Mouse (Mus musculus): ENCODE data around the gene Olfr538. TPM values are rescaled to one million over a fixed set of nuclear protein-coding genes. Genes with fewer than 3 reads are reported as not detected.
"Not testable (repeated sequence)": the region's sequence is repeated elsewhere in the genome, so short reads cannot be mapped to it uniquely, and the experiment has no call there.

The Olfr538 gene
- polyA plus RNA-seq (2012; rRNA removed) = not detected in 2 replicates

GRCm38 (mm10) chr7:140567586-140567985 lies at the start of gene Olfr538:
Gene Olfr538 (plus strand): TSS chr7:140567886.
- no peaks in the 10 kb centered on the region for H3K27me3 ChIP-seq (replicated peaks; ENCODE audit: control insufficient read depth, insufficient read depth, low read length)
- no peak for DNase-seq
- H3K4me3 ChIP-seq (ENCODE audit: insufficient read depth, low read depth, low read length) = no peak within 1 kb of the TSS
- H3K27ac ChIP-seq (ENCODE audit: insufficient read depth, low read depth, low read length) = no peak within 1 kb of the TSS
- no peaks in the 10 kb centered on the region for H3K36me3 ChIP-seq (ENCODE audit: control insufficient read depth, insufficient read depth, low read length)
- no peak for TF ChIP-seq CTCF (conservative IDR thresholded peaks at IDR 0.05; ENCODE audit: insufficient read depth, insufficient read length, low read depth, low read length)
- no peak for TF ChIP-seq POLR2A (IDR thresholded peaks at IDR 0.05; ENCODE audit: low read depth, low read length)
- no peaks in the 10 kb centered on the region for H3K4me1 ChIP-seq (ENCODE audit: control insufficient read depth, insufficient read depth, low read length)
- WGBS = 60% methylated on average over 3 of the region's 3 CpGs

- no peaks in the 10 kb centered on the region for H3K36me3 ChIP-seq (ENCODE audit: control insufficient read depth, insufficient read depth, low read length)
- WGBS = 75% methylated on average over 2 of the region's 2 CpGs
- no peak for DNase-seq
- H3K27ac ChIP-seq (ENCODE audit: insufficient read depth, low read depth, low read length) = no peak overlapping the region
- H3K4me1 ChIP-seq (ENCODE audit: control insufficient read depth, insufficient read depth, low read length) = no peaks in the 10 kb centered on the region
- no peaks in the 10 kb centered on the region for H3K27me3 ChIP-seq (replicated peaks; ENCODE audit: control insufficient read depth, insufficient read depth, low read length)
- TF ChIP-seq POLR2A (IDR thresholded peaks at IDR 0.05; ENCODE audit: low read depth, low read length) (no peak), CTCF (conservative IDR thresholded peaks at IDR 0.05; ENCODE audit: insufficient read depth, insufficient read length, low read depth, low read length) (no peak)
- no peak overlapping the region for H3K4me3 ChIP-seq (ENCODE audit: insufficient read depth, low read depth, low read length)
These were observed 27.9 kb upstream of the Olfr538 start for GRCm38 (mm10) chr7:140539746-140540145.

GRCm38 (mm10) chr7:140600969-140601368 lies 33.3 kb downstream of the Olfr538 start, which contains the start of gene Olfr46:
Gene Olfr46 (plus strand): TSS chr7:140601269.
- WGBS = 78% methylated on average over 2 of the region's 2 CpGs
- H3K36me3 ChIP-seq (ENCODE audit: control insufficient read depth, insufficient read depth, low read length) = not testable (repeated sequence)

More at GRCm38 (mm10) chr7:140600969-140601368, 33.3 kb downstream of the Olfr538 start, which contains the start of gene Olfr46:
- H3K4me3 ChIP-seq (ENCODE audit: insufficient read depth, low read depth, low read length); H3K4me1 ChIP-seq (ENCODE audit: control insufficient read depth, insufficient read depth, low read length); DNase-seq; H3K27me3 ChIP-seq (replicated peaks; ENCODE audit: control insufficient read depth, insufficient read depth, low read length); H3K27ac ChIP-seq (ENCODE audit: insufficient read depth, low read depth, low read length): not testable (repeated sequence)

Other genes starting within 250 kb of the Olfr538 start
- not detected in 2 replicates for gene Olfr525, start 247.0 kb upstream of the Olfr538 start, polyA plus RNA-seq (2012; rRNA removed)
- gene Olfr527, start 233.9 kb upstream of the Olfr538 start, polyA plus RNA-seq (2012; rRNA removed) = not detected in 2 replicates
- 0.05 TPM in 1 of 2 replicates, not detected in the other for gene Olfr60, start 206.2 kb upstream of the Olfr538 start, polyA plus RNA-seq (2012; rRNA removed)
- gene Olfr530, start 191.6 kb upstream of the Olfr538 start, polyA plus RNA-seq (2012; rRNA removed) = not detected in 2 replicates
- gene Olfr531, start 165.0 kb upstream of the Olfr538 start, polyA plus RNA-seq (2012; rRNA removed) = not detected in 2 replicates
- gene Olfr532, start 146.2 kb upstream of the Olfr538 start, polyA plus RNA-seq (2012; rRNA removed) = not detected in 2 replicates
- not detected in 2 replicates for gene Olfr533, start 104.5 kb upstream of the Olfr538 start, polyA plus RNA-seq (2012; rRNA removed)
- not detected in 2 replicates for gene Olfr535, start 83.7 kb upstream of the Olfr538 start, polyA plus RNA-seq (2012; rRNA removed)
- gene Olfr536, start 60.5 kb upstream of the Olfr538 start, polyA plus RNA-seq (2012; rRNA removed) = not detected in 2 replicates
- gene Olfr46, start 33.4 kb downstream of the Olfr538 start, polyA plus RNA-seq (2012; rRNA removed) = not detected in 2 replicates
- not detected in 2 replicates for gene Olfr61, start 61.1 kb downstream of the Olfr538 start, polyA plus RNA-seq (2012; rRNA removed)
- gene Olfr53, start 78.6 kb downstream of the Olfr538 start, polyA plus RNA-seq (2012; rRNA removed) = not detected in 2 replicates
- gene Olfr539, start 92.0 kb downstream of the Olfr538 start, polyA plus RNA-seq (2012; rRNA removed) = not detected in 2 replicates
- not detected in 2 replicates for gene Olfr45, start 114.1 kb downstream of the Olfr538 start, polyA plus RNA-seq (2012; rRNA removed)
- not detected in 2 replicates for gene Olfr541, start 129.4 kb downstream of the Olfr538 start, polyA plus RNA-seq (2012; rRNA removed)
- gene Cyp2e1, start 195.9 kb downstream of the Olfr538 start, polyA plus RNA-seq (2012; rRNA removed) = 78.0 and 92.8 TPM in 2 replicates
- 0.05 and 0.10 TPM in 2 replicates for gene Syce1, start 220.0 kb downstream of the Olfr538 start, polyA plus RNA-seq (2012; rRNA removed)